Mouse (Mus musculus): ENCODE data around the gene Tfip11.

DNA sequence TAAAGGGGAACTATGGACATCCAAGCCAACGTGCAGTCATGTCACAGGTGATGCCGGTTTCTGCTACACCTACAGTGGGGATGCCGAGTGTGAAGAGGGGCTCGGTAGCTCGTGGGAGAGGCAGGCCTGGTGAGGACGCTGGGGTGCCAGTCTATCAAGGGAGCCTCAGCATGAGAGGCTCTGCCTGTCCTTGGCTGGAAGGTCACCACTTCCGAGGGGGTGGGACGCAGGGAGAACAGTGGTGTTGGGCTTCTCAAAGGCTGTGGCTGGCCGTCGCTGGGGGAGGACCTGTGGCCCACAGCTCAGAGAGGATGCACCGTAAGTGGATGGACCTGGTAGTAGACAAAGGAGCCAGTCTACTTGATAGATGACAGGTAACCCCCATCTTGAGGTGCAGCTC, 55.0 kb downstream of the Tfip11 start:
- TF ChIP-seq CTCF (IDR thresholded peaks at IDR 0.05; ENCODE audit: control insufficient read depth, insufficient read depth, insufficient replicate concordance, low read depth, low read length) (no peak), POLR2A (IDR thresholded peaks at IDR 0.05; ENCODE audit: control insufficient read depth, low read depth, low read length) (no peak)
